Mouse (Mus musculus): ENCODE data around the gene Rnf208.

DNA sequence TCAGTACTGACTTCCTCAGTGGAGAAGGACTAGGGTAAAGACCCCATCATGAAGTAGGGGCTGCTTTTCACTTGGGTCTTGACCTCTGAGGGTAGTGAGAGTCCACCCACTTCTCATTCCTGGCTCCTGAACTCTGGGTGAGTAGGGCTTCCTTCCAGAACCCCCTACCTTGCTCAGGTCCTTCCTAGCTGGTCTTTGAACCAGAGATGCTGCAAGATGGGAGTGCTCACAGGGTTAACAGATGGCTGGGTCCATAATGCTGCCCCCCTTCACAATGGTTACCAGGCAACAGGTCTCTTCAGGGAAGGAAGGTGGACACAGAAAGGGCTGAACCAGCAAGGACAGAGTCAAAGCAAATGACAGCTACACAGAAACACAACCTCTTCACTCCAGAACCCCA lies 23.6 kb upstream of the Rnf208 start, which contains the start of gene Fam166a:
- no peak for TF ChIP-seq HCFC1 (IDR thresholded peaks at IDR 0.05; ENCODE audit: borderline replicate concordance, insufficient read depth, low read length)
- TF ChIP-seq CHD2 (IDR thresholded peaks at IDR 0.05; ENCODE audit: low read depth, low read length) = no peak
- no peak for TF ChIP-seq MAFK (IDR thresholded peaks at IDR 0.05; ENCODE audit: insufficient read depth, low read depth, low read length)

Measured in ES-E14 (cell line).